Mouse (Mus musculus) heart, embryonic 16.5 days (tissue): Measurements from ENCODE around the gene Luc7l. TPM values are rescaled to one million over a fixed set of nuclear protein-coding genes. Genes with fewer than 3 reads are reported as not detected.
"Not testable (repeated sequence)": the region's sequence is repeated elsewhere in the genome, so short reads cannot be mapped to it uniquely, and the experiment has no call there.

Experiments used
- ATAC-seq: fragments of 200-750 bp; cut with Nextera tagmentation; replicated peaks from 2 replicates; pipeline ENCODE4 v1.8.0; 2017; ENCODE audit warnings: moderate number of reproducible peaks; ENCODE audit not compliant: insufficient read depth, low FRiP score; ENCODE audit errors: extremely low read depth
- H3K27ac ChIP-seq: fragments of 300-500 bp; sonication (generic); 2 replicates; pipeline ENCODE4 v1.5.1; 2014; ENCODE audit warnings: mild to moderate bottlenecking, low read length, control low read depth, moderate library complexity
- H3K27me3 ChIP-seq: fragments of 300-500 bp; sonication (generic); 2 replicates; pipeline ENCODE4 v1.6.1; 2014; ENCODE audit warnings: low read length, mixed read lengths; ENCODE audit not compliant: control insufficient read depth, insufficient read depth
- H3K36me3 ChIP-seq: fragments of 300-500 bp; sonication (generic); 2 replicates; pipeline ENCODE4 v1.6.1; 2014; ENCODE audit not compliant: control insufficient read depth, insufficient read depth
- H3K4me1 ChIP-seq: fragments of 300-500 bp; sonication (generic); 2 replicates; pipeline ENCODE4 v1.6.1; 2014; ENCODE audit warnings: low read length, mixed read lengths; ENCODE audit not compliant: control insufficient read depth, insufficient read depth
- H3K4me2 ChIP-seq: fragments of 300-500 bp; sonication (generic); 2 replicates; pipeline ENCODE4 v1.6.1; 2014; ENCODE audit warnings: low read depth, mild to moderate bottlenecking, control low read depth, low read length
- H3K4me3 ChIP-seq: fragments of 300-500 bp; sonication (generic); 2 replicates; pipeline ENCODE4 v1.5.1; 2014; ENCODE audit warnings: mild to moderate bottlenecking, control low read depth, low read length
- H3K9ac ChIP-seq: fragments of 300-500 bp; sonication (generic); 2 replicates; pipeline ENCODE4 v1.6.1; 2014; ENCODE audit warnings: low read length, control low read depth
- H3K9me3 ChIP-seq: fragments of 300-500 bp; sonication (generic); replicated peaks from 2 replicates; pipeline ENCODE4 v1.6.1; 2016; ENCODE audit warnings: low read length; ENCODE audit not compliant: control insufficient read depth
- WGBS: fragments of 180-500 bp; shearing (Covaris S2); extraction: QIAGEN DNeasy Blood & Tissue Kit; methylation state at CpG from one replicate; pipeline ENCODE4 v1.1.7; 2014; 5-methylcytosine and 5-hydroxymethylcytosine counted together
- polyA plus RNA-seq: library from polyadenylated mRNA; unstranded; fragments of >200 nt; fragmentation: Nextera tagmentation; extraction: Ambion mirVana; gene quantifications from 2 replicates; pipeline ENCODE4 v1.2.1, GENCODE M21; 2015

The Luc7l gene
- polyA plus RNA-seq, 1 experiment from 2014 or later, result 56.0 TPM

- no peak for ATAC-seq
- H3K27ac ChIP-seq, result no peak overlapping the region
- peaks cover 39% of the 10 kb centered on the region for H3K36me3 ChIP-seq
- no peak overlapping the region for H3K4me2 ChIP-seq
- no peak overlapping the region for H3K9ac ChIP-seq
- H3K9me3 ChIP-seq, result no peaks in the 10 kb centered on the region
- WGBS, result 83% methylated on average over 3 of the region's 3 CpGs
- H3K27me3 ChIP-seq, result no peaks in the 10 kb centered on the region
- H3K4me1 ChIP-seq, result no peaks in the 10 kb centered on the region
- H3K4me3 ChIP-seq, result no peak overlapping the region
These were observed 19.9 kb downstream of the Luc7l start for GRCm38 (mm10) chr17:26272586-26272985.

GRCm38 (mm10) chr17:26275933-26276332 is 23.2 kb downstream of the Luc7l start:
- Histone ChIP-seq H3K9me3 (no peaks in the 10 kb centered on the region), H3K4me3 (no peak overlapping the region), H3K27ac (no peak overlapping the region), H3K27me3 (no peaks in the 10 kb centered on the region), H3K36me3 (peaks cover 54% of the 10 kb centered on the region), H3K4me2 (no peak overlapping the region), H3K4me1 (no peaks in the 10 kb centered on the region), H3K9ac (no peak overlapping the region)
- ATAC-seq, result no peak
- 78% methylated on average over 13 of the region's 13 CpGs for WGBS

GRCm38 (mm10) chr17:26276711-26277110 is 24.0 kb downstream of the Luc7l start:
- Histone ChIP-seq H3K4me3 (no peak overlapping the region), H3K27me3 (no peaks in the 10 kb centered on the region), H3K4me2 (no peak overlapping the region), H3K36me3 (peaks cover 61% of the 10 kb centered on the region), H3K27ac (no peak overlapping the region), H3K9ac (no peak overlapping the region), H3K9me3 (no peaks in the 10 kb centered on the region), H3K4me1 (no peaks in the 10 kb centered on the region)
- WGBS, result 78% methylated on average over 4 of the region's 4 CpGs
- no peak for ATAC-seq

- no peak overlapping the region for H3K4me3 ChIP-seq
- 80% methylated on average over 8 of the region's 8 CpGs for WGBS
- H3K36me3 ChIP-seq, result peaks cover 45% of the 10 kb centered on the region
- no peaks in the 10 kb centered on the region for H3K27me3 ChIP-seq
- no peak overlapping the region for H3K4me2 ChIP-seq
- H3K9ac ChIP-seq, result no peak overlapping the region
- H3K9me3 ChIP-seq, result peaks cover 2% of the 10 kb centered on the region
- no peak overlapping the region for H3K27ac ChIP-seq
- ATAC-seq, result no peak
- H3K4me1 ChIP-seq, result no peaks in the 10 kb centered on the region
These were observed 33.7 kb downstream of the Luc7l start for GRCm38 (mm10) chr17:26286199-26286955.

GRCm38 (mm10) chr17:26289475-26289874 is 36.8 kb downstream of the Luc7l start:
- Histone ChIP-seq H3K9me3 (peaks cover 7% of the 10 kb centered on the region), H3K36me3 (peaks cover 19% of the 10 kb centered on the region), H3K27me3 (no peaks in the 10 kb centered on the region), H3K4me2 (no peak overlapping the region), H3K27ac (no peak overlapping the region), H3K4me1 (no peaks in the 10 kb centered on the region), H3K9ac (no peak overlapping the region), H3K4me3 (no peak overlapping the region)
- ATAC-seq, result no peak
- WGBS, result 76% methylated on average over 4 of the region's 4 CpGs

- not testable (repeated sequence) for H3K27ac ChIP-seq, H3K4me2 ChIP-seq, ATAC-seq, H3K9ac ChIP-seq, H3K36me3 ChIP-seq, H3K9me3 ChIP-seq, H3K4me1 ChIP-seq, H3K27me3 ChIP-seq, H3K4me3 ChIP-seq
- WGBS, result 77% methylated on average over 4 of the region's 4 CpGs
These were observed 45.6 kb downstream of the Luc7l start for GRCm38 (mm10) chr17:26298318-26298717.

- no peak; the same call in 1 of the 2 replicates for ATAC-seq
- Histone ChIP-seq H3K4me2 (no peak overlapping the region), H3K4me1 (no peaks in the 10 kb centered on the region), H3K36me3 (no peaks in the 10 kb centered on the region), H3K27ac (no peak overlapping the region), H3K9me3 (no peaks in the 10 kb centered on the region), H3K27me3 (0 out of 2 replicates have a peak, but pooled peaks cover 4% of the 10 kb centered on the region), H3K9ac (no peak overlapping the region), H3K4me3 (no peak overlapping the region)
- WGBS, result 6% methylated on average over 6 of the region's 6 CpGs
These were observed 61.6 kb downstream of the Luc7l start for GRCm38 (mm10) chr17:26314291-26314690.

- ATAC-seq, result no peak
- WGBS, result 52% methylated on average over 10 of the region's 10 CpGs
- no peak overlapping the region for H3K9ac ChIP-seq
These were observed 62.8 kb downstream of the Luc7l start for GRCm38 (mm10) chr17:26315474-26315873.

GRCm38 (mm10) chr17:26318441-26318840 is 65.7 kb downstream of the Luc7l start:
- Histone ChIP-seq H3K27me3 (no peaks in the 10 kb centered on the region), H3K4me1 (no peaks in the 10 kb centered on the region), H3K4me2 (no peak overlapping the region), H3K9ac (no peak overlapping the region), H3K27ac (no peak overlapping the region), H3K9me3 (no peaks in the 10 kb centered on the region), H3K36me3 (no peaks in the 10 kb centered on the region), H3K4me3 (no peak overlapping the region)
- no peak for ATAC-seq
- WGBS, result 86% methylated on average over 1 of the region's 1 CpGs

More at GRCm38 (mm10) chr17:26315474-26315873, 62.8 kb downstream of the Luc7l start:
- H3K27ac ChIP-seq, result no peak overlapping the region
- H3K9me3 ChIP-seq, result no peaks in the 10 kb centered on the region
- no peaks in the 10 kb centered on the region for H3K36me3 ChIP-seq
- H3K27me3 ChIP-seq, result 0 out of 2 replicates have a peak, but pooled peaks cover 4% of the 10 kb centered on the region
- H3K4me2 ChIP-seq, result no peak overlapping the region
- H3K4me3 ChIP-seq, result no peak overlapping the region
- no peaks in the 10 kb centered on the region for H3K4me1 ChIP-seq
